Mouse (Mus musculus): ENCODE results near the gene Zbp1. TPM values are rescaled to one million over a fixed set of nuclear protein-coding genes. Genes with fewer than 3 reads are reported as not detected.

Gene Zbp1
- polyA plus RNA-seq, 1 experiment: not detected

GRCm38 (mm10) chr2:173204671-173205070 is 14.1 kb downstream of the Zbp1 start:
- no peak for TF ChIP-seq GATA1 (IDR thresholded peaks at IDR 0.05; ENCODE audit: low read length)

- TF ChIP-seq GATA1 (IDR thresholded peaks at IDR 0.05; ENCODE audit: low read length): no peak
Observed at GRCm38 (mm10) chr2:173203726-173204125, 15.0 kb downstream of the Zbp1 start.

- TF ChIP-seq GATA1 (IDR thresholded peaks at IDR 0.05; ENCODE audit: low read length): no peak
Observed at GRCm38 (mm10) chr2:173202924-173203689, 15.6 kb downstream of the Zbp1 start.

- no peak for TF ChIP-seq GATA1 (IDR thresholded peaks at IDR 0.05; ENCODE audit: low read length)
Observed at GRCm38 (mm10) chr2:173194796-173195195, 23.9 kb downstream of the Zbp1 start.

GRCm38 (mm10) chr2:173187182-173187855 is 31.4 kb downstream of the Zbp1 start:
- no peak for TF ChIP-seq GATA1 (IDR thresholded peaks at IDR 0.05; ENCODE audit: low read length)

- no peak for TF ChIP-seq GATA1 (IDR thresholded peaks at IDR 0.05; ENCODE audit: low read length)
Observed at GRCm38 (mm10) chr2:173186047-173186943, 32.4 kb downstream of the Zbp1 start.

- TF ChIP-seq GATA1 (IDR thresholded peaks at IDR 0.05; ENCODE audit: low read length): no peak
Observed at GRCm38 (mm10) chr2:173185282-173185681, 33.4 kb downstream of the Zbp1 start.

GRCm38 (mm10) chr2:173184475-173185080 is 34.1 kb downstream of the Zbp1 start:
- no peak for TF ChIP-seq GATA1 (IDR thresholded peaks at IDR 0.05; ENCODE audit: low read length)

GRCm38 (mm10) chr2:173183836-173184460 is 34.8 kb downstream of the Zbp1 start:
- TF ChIP-seq GATA1 (IDR thresholded peaks at IDR 0.05; ENCODE audit: low read length): no peak

GRCm38 (mm10) chr2:173183311-173183710 is 35.4 kb downstream of the Zbp1 start:
- no peak for TF ChIP-seq GATA1 (IDR thresholded peaks at IDR 0.05; ENCODE audit: low read length)

GRCm38 (mm10) chr2:173182796-173183195 is 35.9 kb downstream of the Zbp1 start:
- no peak for TF ChIP-seq GATA1 (IDR thresholded peaks at IDR 0.05; ENCODE audit: low read length)

GRCm38 (mm10) chr2:173181901-173182300 is 36.8 kb downstream of the Zbp1 start:
- TF ChIP-seq GATA1 (IDR thresholded peaks at IDR 0.05; ENCODE audit: low read length): no peak

- TF ChIP-seq GATA1 (IDR thresholded peaks at IDR 0.05; ENCODE audit: low read length): no peak
Observed at GRCm38 (mm10) chr2:173181486-173181885, 37.2 kb downstream of the Zbp1 start.

- no peak for TF ChIP-seq GATA1 (IDR thresholded peaks at IDR 0.05; ENCODE audit: low read length)
Observed at GRCm38 (mm10) chr2:173180721-173181388, 37.9 kb downstream of the Zbp1 start.

Data from G1E-ER4 (cell line).